Mouse (Mus musculus): Measurements from ENCODE around the gene Ank2.

DNA sequence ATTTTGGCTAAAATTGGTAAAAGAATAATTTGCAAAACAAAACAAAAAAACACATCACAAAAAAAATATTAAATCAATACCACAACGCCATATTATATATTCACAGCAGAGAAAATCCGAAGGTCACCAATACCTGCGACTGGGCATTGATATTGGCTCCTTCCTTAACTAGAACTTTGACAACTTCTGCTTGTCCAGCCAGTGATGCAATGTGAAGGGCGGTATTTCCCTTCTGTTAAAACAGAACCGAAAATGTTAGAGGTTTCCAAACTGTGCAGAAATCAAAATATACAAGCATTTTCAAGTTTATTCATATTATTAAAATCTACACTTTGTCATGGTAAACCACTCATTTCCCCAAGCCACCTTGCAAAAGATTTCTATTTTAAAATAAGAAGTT lies 421.8 kb downstream of the Ank2 start:
- no peak for TF ChIP-seq CTCF (IDR thresholded peaks at IDR 0.05; ENCODE audit: borderline replicate concordance, control insufficient read depth, extremely low read depth, insufficient read depth, low read length, poor library complexity)
- TF ChIP-seq POLR2A (IDR thresholded peaks at IDR 0.05; ENCODE audit: control insufficient read depth, extremely low read depth, insufficient read depth, low read length, poor library complexity), result no peak

Data from thymus, adult 2 months (tissue).